In genomic region chr13:37934920-37935319, GRCm38 (mm10) we compare ENCODE assay signal across 13 mouse cellular contexts. TPM values are rescaled to one million over a fixed set of nuclear protein-coding genes. Genes with fewer than 3 reads are reported as not detected.
A peak's percentile ranks its signal among the peaks of the same experiment; 100 is the strongest.
DNase-seq lines count a peak whose midpoint lies in the region; ATAC-seq lines count a peak whose summit lies in the region.
"Had no signal": no experiment of that assay in that cellular context is flagged by ENCODE, and none has a peak within 500 bp of the region (broad histone marks: within the 10 kb centered on the region; RNA-seq: fewer than 3 reads in every experiment).

No protein-coding gene starts in this region.

- H3K4me1 ChIP-seq in heart, embryonic 11.5 days (ENCODE audit: control insufficient read depth, insufficient read depth, low read length): peaks cover 5% of the 10 kb centered on the region; the same call in 1 of the 2 replicates
- H3K4me1 ChIP-seq in heart, embryonic 12.5 days (replicated peaks): peaks cover 30% of the 10 kb centered on the region

- H3K27me3 ChIP-seq in heart, embryonic 11.5 days (ENCODE audit: control insufficient read depth, insufficient read depth, low read length): no peaks in the 10 kb centered on the region
- no peaks in the 10 kb centered on the region for H3K27me3 ChIP-seq in heart, embryonic 12.5 days (replicated peaks)

- H3K9ac ChIP-seq in heart, embryonic 11.5 days (ENCODE audit: low read depth, low read length): no peak overlapping the region
- no peak overlapping the region for H3K9ac ChIP-seq in heart, embryonic 12.5 days
- H3K9ac ChIP-seq: liver, postnatal 0 days had no signal

- H3K27ac ChIP-seq in heart, embryonic 11.5 days (ENCODE audit: low read depth, low read length): no peak overlapping the region
- peak overlapping the region; percentile 22 for H3K27ac ChIP-seq in heart, embryonic 12.5 days (ENCODE audit: poor library complexity, severe bottlenecking)

- ATAC-seq in heart, embryonic 11.5 days (replicated peaks; ENCODE audit: insufficient number of reproducible peaks, low FRiP score, low TSS enrichment): no peak
- no peak for ATAC-seq in heart, embryonic 12.5 days (ENCODE audit: insufficient number of reproducible peaks, low FRiP score)
- ATAC-seq: intestine, embryonic 16.5 days; liver, postnatal 0 days had no signal

- peak; percentile 68 to 79 for DNase-seq in heart, adult 18-20 months
- DNase-seq in left cerebral cortex, postnatal 4 days: peak; percentile 23
- DNase-seq in left cerebral cortex, adult 18-20 months (ENCODE audit: low spot score in 2 of 2): no peak
- peak; percentile 80 for DNase-seq in Muller cell, postnatal 12 days (ENCODE audit: inconsistent ontology term)
- DNase-seq in frontal cortex, adult 2 months (ENCODE audit: extremely low spot score in 1 of 2, low spot score in 1 of 2): no peak
- no peak for DNase-seq in right cerebral cortex, postnatal 14 days
- DNase-seq: cerebellum, adult 9-11 months; liver, postnatal 0 days; right cerebral cortex, postnatal 25 days; thymus, postnatal 25 days had no signal

- peaks cover 32% of the 10 kb centered on the region for H3K36me3 ChIP-seq in heart, embryonic 11.5 days (ENCODE audit: control insufficient read depth, insufficient read depth, low read length)
- peaks cover 68% of the 10 kb centered on the region for H3K36me3 ChIP-seq in heart, embryonic 12.5 days

- intact Hi-C loops in left cerebral cortex, postnatal 4 days (cut with DNase I): no loop called here

- H3K4me2 ChIP-seq in heart, embryonic 11.5 days: no peak overlapping the region
- H3K4me2 ChIP-seq in heart, embryonic 12.5 days: no peak overlapping the region

- no peak overlapping the region for H3K4me3 ChIP-seq in heart, embryonic 11.5 days (ENCODE audit: low read depth, low read length)
- no peak overlapping the region for H3K4me3 ChIP-seq in heart, embryonic 12.5 days

- H3K9me3 ChIP-seq in heart, embryonic 11.5 days (replicated peaks; ENCODE audit: control insufficient read depth, low read length): no peaks in the 10 kb centered on the region
- H3K9me3 ChIP-seq in heart, embryonic 12.5 days (replicated peaks): no peaks in the 10 kb centered on the region

- 80% methylated on average over 8 of the region's 8 CpGs for WGBS in heart, embryonic 11.5 days (ENCODE audit: insufficient replicate concordance)
- 71% methylated on average over 8 of the region's 8 CpGs for WGBS in heart, embryonic 12.5 days

RNA-seq across cellular contexts. Expression of gene Ssr1, which starts 59.1 kb away (rescaled TPM):
- 10 to 100 TPM; 41.4 to 43.0 TPM for total RNA-seq in heart, adult 18-20 months (2021)
- polyA plus RNA-seq in heart, embryonic 11.5 days (2014; fragmentation: Nextera tagmentation; extraction: Ambion mirVana): 100 and 126 TPM in 2 replicates
- 10 to 100 TPM; 84.5 to 86.1 TPM for total RNA-seq in left cerebral cortex, postnatal 4 days (2021)
- 10 to 100 TPM; 83.1 to 98.6 TPM for total RNA-seq in left cerebral cortex, adult 18-20 months (2021)
- polyA plus RNA-seq in heart, embryonic 12.5 days (2016; fragmentation: Nextera tagmentation; extraction: Ambion mirVana): 124 and 130 TPM in 2 replicates
- polyA plus RNA-seq in frontal cortex, adult 2 months (2012; rRNA removed): 31.3 and 31.9 TPM in 2 replicates

Comparison
In these comparisons a context has a peak if more than half of its experiments do, and no peak if none do; other contexts are left out.
1. DNase-seq: peak in heart, adult 18-20 months (2 of 2), left cerebral cortex, postnatal 4 days (single experiment) and Muller cell, postnatal 12 days (single experiment); none in left cerebral cortex, adult 18-20 months (0 of 2), frontal cortex, adult 2 months (0 of 2) and right cerebral cortex, postnatal 14 days (single experiment).